ENCODE assay signal across 20 mouse cellular contexts in genomic region chr4:145302106-145302505, GRCm38 (mm10). TPM values are rescaled to one million over a fixed set of nuclear protein-coding genes. Genes with fewer than 3 reads are reported as not detected.
"Had no signal": no experiment of that assay in that cellular context is flagged by ENCODE, and none has a peak within 500 bp of the region (broad histone marks: within the 10 kb centered on the region; RNA-seq: fewer than 3 reads in every experiment).

No protein-coding gene starts in this region.

- DNase-seq: kidney, adult 11 months; kidney, adult 8-10 months; kidney, postnatal 14 days; kidney, postnatal 4 days; liver; lung, adult 18-20 months; lung, postnatal 10 days; lung, postnatal 4 days; retina, postnatal 1 day; right cerebral cortex, postnatal 25 days had no signal

- ATAC-seq: intestine, embryonic 15.5 days; liver, embryonic 12.5 days; midbrain, embryonic 15.5 days had no signal

- H3K27ac ChIP-seq: intestine, embryonic 15.5 days; limb, embryonic 10.5 days; limb, embryonic 13.5 days; liver, embryonic 12.5 days; liver, embryonic 15.5 days; lung, embryonic 15.5 days; midbrain, embryonic 12.5 days; midbrain, embryonic 15.5 days; neural tube, embryonic 12.5 days had no signal

- H3K9me3 ChIP-seq: intestine, embryonic 15.5 days; limb, embryonic 10.5 days; limb, embryonic 13.5 days; liver, embryonic 12.5 days; liver, embryonic 15.5 days; lung, embryonic 15.5 days; midbrain, embryonic 12.5 days; midbrain, embryonic 15.5 days; neural tube, embryonic 12.5 days had no signal

- H3K9ac ChIP-seq: intestine, embryonic 15.5 days; limb, embryonic 13.5 days; liver, embryonic 12.5 days; liver, embryonic 15.5 days; lung, embryonic 15.5 days; midbrain, embryonic 12.5 days; midbrain, embryonic 15.5 days; neural tube, embryonic 12.5 days had no signal

- H3K36me3 ChIP-seq: intestine, embryonic 15.5 days; limb, embryonic 10.5 days; limb, embryonic 13.5 days; liver, embryonic 12.5 days; liver, embryonic 15.5 days; lung, embryonic 15.5 days; midbrain, embryonic 12.5 days; midbrain, embryonic 15.5 days; neural tube, embryonic 12.5 days had no signal

- H3K4me1 ChIP-seq: intestine, embryonic 15.5 days; liver, embryonic 12.5 days; liver, embryonic 15.5 days; lung, embryonic 15.5 days; midbrain, embryonic 12.5 days; midbrain, embryonic 15.5 days; neural tube, embryonic 12.5 days had no signal

- H3K27me3 ChIP-seq: intestine, embryonic 15.5 days; limb, embryonic 13.5 days; liver, embryonic 15.5 days; lung, embryonic 15.5 days; midbrain, embryonic 12.5 days; midbrain, embryonic 15.5 days; neural tube, embryonic 12.5 days had no signal

- H3K4me2 ChIP-seq: intestine, embryonic 15.5 days; limb, embryonic 13.5 days; liver, embryonic 12.5 days; liver, embryonic 15.5 days; lung, embryonic 15.5 days; midbrain, embryonic 12.5 days; midbrain, embryonic 15.5 days; neural tube, embryonic 12.5 days had no signal

- H3K4me3 ChIP-seq: intestine, embryonic 15.5 days; limb, embryonic 10.5 days; limb, embryonic 13.5 days; liver, embryonic 12.5 days; liver, embryonic 15.5 days; lung, embryonic 15.5 days; midbrain, embryonic 12.5 days; midbrain, embryonic 15.5 days; neural tube, embryonic 12.5 days had no signal

RNA-seq across cellular contexts. Expression of gene Tnfrsf8, which starts 12.9 kb away (rescaled TPM):
- polyA plus RNA-seq: kidney, embryonic 16.5 days; liver, embryonic 12.5 days; midbrain, embryonic 12.5 days had no signal
